Mouse (Mus musculus) heart, adult 2 months (tissue): ENCODE results near the gene Wdr31. TPM values are rescaled to one million over a fixed set of nuclear protein-coding genes. Genes with fewer than 3 reads are reported as not detected.

ENCODE experiments used
- DNase-seq, 2 experiments: peaks; one replicate each; pipeline ENCODE4 v3.0.0; 2021
- H3K27ac ChIP-seq: fragments of 200-600 bp; 2 replicates; pipeline ENCODE4 v1.8.1; 2022
- H3K27me3 ChIP-seq: fragments of 200-500 bp; 2 replicates; pipeline ENCODE4 v1.6.1; 2012; ENCODE audit warnings: mild to moderate bottlenecking, low read length, inconsistent platforms, mixed read lengths; ENCODE audit not compliant: control insufficient read depth, insufficient read depth
- H3K36me3 ChIP-seq: fragments of 200-500 bp; 2 replicates; pipeline ENCODE4 v1.6.1; 2012; ENCODE audit warnings: low read length, inconsistent platforms; ENCODE audit not compliant: control insufficient read depth, insufficient read depth
- H3K4me1 ChIP-seq: fragments of 200-500 bp; 2 replicates; pipeline ENCODE4 v1.6.1; 2011; ENCODE audit warnings: low read length; ENCODE audit not compliant: control insufficient read depth, insufficient read depth
- H3K4me3 ChIP-seq: fragments of 200-600 bp; 2 replicates; pipeline ENCODE4 v1.8.1; 2022
- H3K79me2 ChIP-seq: fragments of 200-500 bp; replicated peaks from 2 replicates; pipeline ENCODE4 v1.6.1; 2012; ENCODE audit warnings: mild to moderate bottlenecking, inconsistent platforms, low read length, moderate library complexity, mixed read lengths; ENCODE audit not compliant: control insufficient read depth, insufficient read depth
- H3K9ac ChIP-seq: fragments of 200-500 bp; 2 replicates; pipeline ENCODE4 v1.6.1; 2012; ENCODE audit warnings: low read depth, mild to moderate bottlenecking, control low read depth, inconsistent platforms, low read length, mixed read lengths
- CTCF ChIP-seq: fragments of 200-600 bp; IDR thresholded peaks from 2 replicates; pipeline ENCODE4 v1.8.1; 2022; ENCODE audit warnings: antibody characterized with exemption, mild to moderate bottlenecking, moderate library complexity
- EP300 ChIP-seq: fragments of 200-500 bp; IDR thresholded peaks from 2 replicates; pipeline ENCODE4 v1.6.1; 2011; ENCODE audit warnings: low read depth, low read length, control low read depth; ENCODE audit not compliant: insufficient read depth
- POLR2A ChIP-seq: fragments of 200-500 bp; IDR thresholded peaks from 2 replicates; pipeline ENCODE4 v1.6.1; 2011; ENCODE audit warnings: mild to moderate bottlenecking, low read depth, low read length, control low read depth; ENCODE audit not compliant: insufficient read depth
- WGBS: fragments of 180-500 bp; shearing (Covaris S2); methylation state at CpG from one replicate; pipeline ENCODE4 v1.1.7; 2018; 5-methylcytosine and 5-hydroxymethylcytosine counted together
- intact Hi-C: fragments of 180-260 bp; cut with DNase I; formaldehyde crosslinking; loops from one replicate; pipeline ENCODE4 v1.15.1; 2025
- polyA plus RNA-seq: library from polyadenylated mRNA; depleted of rRNA; stranded (reverse); fragments of >200 nt; gene quantifications from 2 replicates; pipeline ENCODE4 v1.2.3, GENCODE M21; 2012
- total RNA-seq, 2 experiments: library from RNA; stranded (reverse); gene quantifications; 2 replicates each; pipeline ENCODE4 v1.2.3; 2021

The Wdr31 gene
- total and polyA plus RNA-seq, 3 experiments, result 0.20 to 0.57 (median 0.35) TPM

DNA sequence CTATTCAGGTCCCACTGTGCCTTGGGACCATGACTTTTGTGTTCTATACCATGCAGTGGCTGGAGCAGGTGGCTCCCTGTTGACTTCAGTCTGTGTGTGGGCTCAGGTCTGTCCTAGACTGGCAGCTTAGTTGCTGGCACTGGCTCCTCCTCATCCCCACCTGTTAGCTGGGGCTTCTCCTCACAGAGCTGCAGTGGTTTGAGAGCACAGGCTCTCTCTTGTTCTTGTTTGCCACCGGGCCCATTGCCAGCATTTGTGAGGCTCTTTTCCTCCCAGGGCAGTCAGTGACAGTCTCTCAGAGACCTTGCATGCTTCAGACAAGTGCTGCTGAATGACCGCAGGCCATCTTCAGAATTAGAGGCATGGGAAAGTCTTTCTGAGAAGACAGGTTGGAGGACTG lies 22.0 kb upstream of the Wdr31 start:
- TF ChIP-seq EP300 (no peak), POLR2A (no peak), CTCF (no peak)
- WGBS, result 66% methylated on average over 2 of the region's 2 CpGs
- Histone ChIP-seq H3K36me3 (no peaks in the 10 kb centered on the region), H3K9ac (no peak overlapping the region), H3K79me2 (no peaks in the 10 kb centered on the region), H3K4me3 (no peak overlapping the region), H3K4me1 (peaks cover 6% of the 10 kb centered on the region; the same call in 1 of the 2 replicates), H3K27ac (no peak overlapping the region), H3K27me3 (no peaks in the 10 kb centered on the region)
- no peak for DNase-seq
- intact Hi-C loops, result no loop called here

DNA sequence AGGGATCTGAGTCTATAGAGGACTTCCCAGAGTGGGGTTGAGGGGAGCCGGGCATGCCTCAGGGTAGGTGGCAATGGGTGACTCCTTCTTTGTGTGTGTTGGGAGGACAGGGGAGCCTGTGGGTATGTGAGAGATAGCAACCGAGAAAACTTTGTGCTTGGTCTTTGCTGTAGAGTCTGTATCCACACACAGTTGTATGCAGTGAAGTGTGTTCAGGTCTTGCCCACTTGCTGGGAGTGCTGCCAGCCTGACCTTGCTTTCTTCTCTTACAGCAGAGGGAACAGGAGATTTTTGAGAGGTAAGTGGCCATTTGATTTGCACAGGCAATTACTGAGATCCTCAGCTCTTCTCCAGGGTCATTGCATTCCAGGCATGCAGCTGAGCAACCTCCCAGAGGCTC lies 17.2 kb upstream of the Wdr31 start:
- 85% methylated on average over 2 of the region's 2 CpGs for WGBS
- intact Hi-C loops, result no loop called here
- Histone ChIP-seq H3K36me3 (no peaks in the 10 kb centered on the region), H3K4me1 (no peaks in the 10 kb centered on the region), H3K27ac (no peak overlapping the region), H3K79me2 (no peaks in the 10 kb centered on the region), H3K4me3 (no peak overlapping the region), H3K9ac (no peak overlapping the region), H3K27me3 (no peaks in the 10 kb centered on the region)
- no peak for DNase-seq
- TF ChIP-seq POLR2A (no peak), EP300 (no peak), CTCF (no peak)

GRCm38 (mm10) chr4:62487172-62487571 lies 16.5 kb upstream of the Wdr31 start:
- WGBS, result 82% methylated on average over 5 of the region's 5 CpGs
- Histone ChIP-seq H3K27ac (no peak overlapping the region), H3K4me3 (no peak overlapping the region), H3K4me1 (no peaks in the 10 kb centered on the region), H3K9ac (no peak overlapping the region), H3K36me3 (no peaks in the 10 kb centered on the region), H3K79me2 (no peaks in the 10 kb centered on the region), H3K27me3 (no peaks in the 10 kb centered on the region)
- TF ChIP-seq CTCF, result no peak
- no peak for DNase-seq
- intact Hi-C loops, result no loop called here

DNA sequence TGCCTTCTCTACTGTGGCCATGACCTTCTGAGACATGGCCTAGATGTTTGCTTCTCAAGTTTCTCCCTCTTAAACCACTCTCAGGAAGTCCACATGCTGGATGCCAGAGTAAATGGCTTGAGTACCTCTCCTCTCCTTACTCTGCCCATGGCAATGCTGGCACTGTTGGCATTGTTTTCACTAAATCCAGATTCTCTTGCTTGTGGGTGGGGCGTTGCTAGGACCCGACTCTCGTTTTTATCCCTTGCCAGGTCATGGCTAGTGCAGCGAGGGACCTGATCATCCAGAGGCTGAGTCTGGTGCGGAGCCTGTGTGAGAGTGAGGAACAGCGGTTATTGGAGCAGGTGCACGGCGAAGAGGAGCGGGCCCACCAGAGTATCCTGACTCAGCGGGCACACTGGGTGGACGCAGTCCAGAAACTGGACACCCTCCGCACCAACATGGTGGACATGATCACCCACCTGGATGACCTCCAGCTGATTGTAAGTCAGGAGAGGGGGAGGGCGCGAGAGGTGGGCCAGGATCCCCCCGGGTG lies 15.5 kb upstream of the Wdr31 start:
- no peaks in the 10 kb centered on the region for H3K4me1 ChIP-seq
- no peaks in the 10 kb centered on the region for H3K79me2 ChIP-seq
- WGBS, result 91% methylated on average over 15 of the region's 15 CpGs
- intact Hi-C loops, result no loop called here
- no peak for DNase-seq
- no peaks in the 10 kb centered on the region for H3K36me3 ChIP-seq
- no peaks in the 10 kb centered on the region for H3K27me3 ChIP-seq
- no peak overlapping the region for H3K4me3 ChIP-seq
- H3K9ac ChIP-seq, result no peak overlapping the region
- no peak overlapping the region for H3K27ac ChIP-seq
- no peak for TF ChIP-seq EP300
- TF ChIP-seq CTCF, result no peak
- no peak for TF ChIP-seq POLR2A

- H3K27me3 ChIP-seq, result no peaks in the 10 kb centered on the region
- intact Hi-C loops, result no loop called here
- no peak overlapping the region for H3K9ac ChIP-seq
- DNase-seq, result no peak
- 76% methylated on average over 8 of the region's 8 CpGs for WGBS
- TF ChIP-seq EP300 (no peak), CTCF (no peak)
- H3K4me3 ChIP-seq, result no peak overlapping the region
- H3K79me2 ChIP-seq, result no peaks in the 10 kb centered on the region
- no peaks in the 10 kb centered on the region for H3K36me3 ChIP-seq
- no peak overlapping the region for H3K27ac ChIP-seq
- H3K4me1 ChIP-seq, result no peaks in the 10 kb centered on the region; the same call in 1 of the 2 replicates
These were observed 14.9 kb upstream of the Wdr31 start for GRCm38 (mm10) chr4:62485450-62486161.

DNA sequence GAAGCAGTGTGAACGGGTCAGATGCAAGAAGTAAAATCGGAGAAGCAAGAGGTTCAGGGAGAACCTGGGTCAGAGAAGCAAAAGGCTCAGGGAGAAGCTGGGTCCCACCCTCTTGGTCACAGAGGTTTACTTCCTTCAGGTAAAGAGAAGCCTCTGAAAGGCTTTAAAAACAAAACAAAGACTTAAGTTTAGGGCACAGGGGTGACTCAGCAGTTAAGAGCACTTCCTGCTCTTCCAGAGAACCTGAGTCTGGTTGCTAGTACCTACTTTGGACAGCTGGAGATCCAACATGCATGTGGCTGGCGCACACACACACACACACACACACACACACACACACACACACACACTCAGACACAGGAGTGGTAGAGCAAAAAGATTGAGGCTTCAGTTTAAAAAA lies 14.2 kb upstream of the Wdr31 start:
- DNase-seq, result no peak
- WGBS, result 78% methylated on average over 3 of the region's 3 CpGs
- no peaks in the 10 kb centered on the region for H3K36me3 ChIP-seq
- no peaks in the 10 kb centered on the region for H3K79me2 ChIP-seq
- TF ChIP-seq EP300, result no peak
- no peak for TF ChIP-seq CTCF
- no peak for TF ChIP-seq POLR2A
- H3K4me3 ChIP-seq, result no peak overlapping the region
- H3K4me1 ChIP-seq, result no peaks in the 10 kb centered on the region; the same call in 1 of the 2 replicates
- no peak overlapping the region for H3K9ac ChIP-seq
- intact Hi-C loops, result no loop called here
- H3K27me3 ChIP-seq, result no peaks in the 10 kb centered on the region
- H3K27ac ChIP-seq, result no peak overlapping the region
